Mouse (Mus musculus) limb, embryonic 14.5 days (tissue): ENCODE results near the gene Lonp2. TPM values are rescaled to one million over a fixed set of nuclear protein-coding genes. Genes with fewer than 3 reads are reported as not detected.

Experiments used
- ATAC-seq: fragments of 200-750 bp; cut with Nextera tagmentation; 2 replicates; pipeline ENCODE4 v1.8.0; 2017; ENCODE audit warnings: low read depth, moderate number of reproducible peaks, moderate TSS enrichment; ENCODE audit not compliant: low FRiP score
- DNase-seq: peaks from one replicate; pipeline ENCODE4 v3.0.0-alpha.2; 2015; ENCODE audit warnings: low spot score
- H3K27ac ChIP-seq: fragments of 300-500 bp; sonication (generic); replicated peaks from 2 replicates; pipeline ENCODE4 v1.5.1; 2014; ENCODE audit warnings: low read depth, mild to moderate bottlenecking, low read length, moderate library complexity, mixed read lengths
- H3K27me3 ChIP-seq: fragments of 300-500 bp; sonication (generic); 2 replicates; pipeline ENCODE4 v1.6.1; 2014; ENCODE audit warnings: low read length, mixed read lengths; ENCODE audit not compliant: control insufficient read depth, insufficient read depth
- H3K36me3 ChIP-seq: fragments of 300-500 bp; sonication (generic); 2 replicates; pipeline ENCODE4 v1.6.1; 2014; ENCODE audit warnings: mild to moderate bottlenecking, low read length, moderate library complexity, mixed read lengths; ENCODE audit not compliant: control insufficient read depth, insufficient read depth
- H3K4me1 ChIP-seq: fragments of 300-500 bp; sonication (generic); 2 replicates; pipeline ENCODE4 v1.6.1; 2014; ENCODE audit warnings: antibody characterized with exemption, low read length, mixed read lengths; ENCODE audit not compliant: control insufficient read depth, insufficient read depth
- H3K4me2 ChIP-seq: fragments of 300-500 bp; sonication (generic); replicated peaks from 2 replicates; pipeline ENCODE4 v1.6.1; 2014; ENCODE audit warnings: low read depth, mild to moderate bottlenecking, low read length, moderate library complexity; ENCODE audit not compliant: severe bottlenecking
- H3K4me3 ChIP-seq: fragments of 300-500 bp; sonication (generic); replicated peaks from 2 replicates; pipeline ENCODE4 v1.5.1; 2014; ENCODE audit warnings: low read length
- H3K9ac ChIP-seq: fragments of 300-500 bp; sonication (generic); 2 replicates; pipeline ENCODE4 v1.6.1; 2014; ENCODE audit warnings: mild to moderate bottlenecking, low read depth, low read length, moderate library complexity; ENCODE audit not compliant: severe bottlenecking
- H3K9me3 ChIP-seq: fragments of 300-500 bp; sonication (generic); 2 replicates; pipeline ENCODE4 v1.6.1; 2016; ENCODE audit warnings: low read length; ENCODE audit not compliant: control insufficient read depth
- POLR2A ChIP-seq: fragments of 200-500 bp; IDR thresholded peaks from 2 replicates; pipeline ENCODE4 v1.8.0; 2012; ENCODE audit warnings: inconsistent platforms, mild to moderate bottlenecking, moderate library complexity, borderline replicate concordance; ENCODE audit not compliant: insufficient read depth, insufficient read length; ENCODE audit errors: extremely low read depth
- WGBS: fragments of 180-500 bp; shearing (Covaris S2); extraction: QIAGEN DNeasy Blood & Tissue Kit; methylation state at CpG from one replicate; pipeline ENCODE4 v1.1.7; 2014; 5-methylcytosine and 5-hydroxymethylcytosine counted together
- polyA plus RNA-seq, 2 experiments: library from polyadenylated mRNA; depleted of rRNA in 1 of 2; stranded (reverse) in 1 of 2; unstranded in 1 of 2; fragments of >200 nt; fragmentation: Nextera tagmentation in 1 of 2; extraction: Ambion mirVana in 1 of 2; gene quantifications; 2 replicates each; pipeline versions ENCODE4 v1.2.1 to v1.2.3; 2012 to 2014

Gene Lonp2
- polyA plus RNA-seq (2012; rRNA removed) (27.6 and 31.8 TPM in 2 replicates), polyA plus RNA-seq (2014; fragmentation: Nextera tagmentation; extraction: Ambion mirVana) (53.4 and 54.1 TPM in 2 replicates)

- peak within 1 kb of the TSS; percentile 68 for H3K27ac ChIP-seq
- 0 out of 2 replicates have a peak, but pooled peaks have one; percentile 53 for TF ChIP-seq POLR2A
- ATAC-seq (peak; percentile 100), DNase-seq (peak; percentile 96)
- H3K4me2 ChIP-seq = peak within 1 kb of the TSS; percentile 80
- no peaks in the 10 kb centered on the region for H3K9me3 ChIP-seq
- peak within 1 kb of the TSS; percentile 69 for H3K9ac ChIP-seq
- no peaks in the 10 kb centered on the region for H3K36me3 ChIP-seq
- WGBS = under 1% methylated on average over 59 of the region's 62 CpGs
- peaks cover 8% of the 10 kb centered on the region for H3K4me1 ChIP-seq
- peak within 1 kb of the TSS; percentile 89 for H3K4me3 ChIP-seq
- no peaks in the 10 kb centered on the region for H3K27me3 ChIP-seq
Measured at GRCm38 (mm10) chr8:86623911-86624731, at the start of gene Lonp2. Gene Lonp2 (plus strand): TSS chr8:86624043.

DNA sequence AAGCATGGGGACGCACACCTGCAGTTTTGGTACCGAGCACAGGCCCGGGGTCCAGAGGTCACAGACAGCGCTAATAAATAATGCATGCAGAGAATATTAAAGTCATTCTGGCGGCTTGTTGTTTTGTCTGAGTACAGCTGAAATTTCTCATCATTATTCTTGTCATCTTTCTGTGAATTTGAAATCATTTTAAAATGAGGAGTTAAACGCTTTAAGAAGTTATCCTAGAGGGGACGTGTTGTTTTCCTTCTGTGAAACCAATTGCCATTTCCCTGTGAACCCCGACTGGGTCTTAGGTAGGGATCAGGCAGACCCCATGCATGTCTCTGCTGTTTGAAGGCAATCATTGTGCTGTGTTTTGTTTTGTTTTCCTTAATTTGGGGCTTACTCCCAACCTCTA, 46.3 kb upstream of the Lonp2 start:
- DNase-seq (no peak), ATAC-seq (no peak)
- H3K36me3 ChIP-seq = no peaks in the 10 kb centered on the region
- no peak overlapping the region for H3K9ac ChIP-seq
- no peak overlapping the region for H3K27ac ChIP-seq
- 73% methylated on average over 8 of the region's 8 CpGs for WGBS
- H3K4me3 ChIP-seq = no peak overlapping the region
- H3K4me1 ChIP-seq = peaks cover 8% of the 10 kb centered on the region; the same call in 1 of the 2 replicates
- TF ChIP-seq POLR2A = no peak
- no peaks in the 10 kb centered on the region for H3K9me3 ChIP-seq
- no peaks in the 10 kb centered on the region for H3K27me3 ChIP-seq
- H3K4me2 ChIP-seq = no peak overlapping the region

- TF ChIP-seq POLR2A = no peak
- 30% methylated on average over 9 of the region's 9 CpGs for WGBS
- DNase-seq (no peak), ATAC-seq (no peak)
- Histone ChIP-seq H3K9me3 (no peaks in the 10 kb centered on the region), H3K27me3 (no peaks in the 10 kb centered on the region), H3K4me2 (no peak overlapping the region), H3K4me3 (no peak overlapping the region), H3K4me1 (peaks cover 8% of the 10 kb centered on the region; the same call in 1 of the 2 replicates), H3K27ac (no peak overlapping the region), H3K36me3 (no peaks in the 10 kb centered on the region), H3K9ac (no peak overlapping the region)
Measured at GRCm38 (mm10) chr8:86578076-86578475, 45.8 kb upstream of the Lonp2 start.

DNA sequence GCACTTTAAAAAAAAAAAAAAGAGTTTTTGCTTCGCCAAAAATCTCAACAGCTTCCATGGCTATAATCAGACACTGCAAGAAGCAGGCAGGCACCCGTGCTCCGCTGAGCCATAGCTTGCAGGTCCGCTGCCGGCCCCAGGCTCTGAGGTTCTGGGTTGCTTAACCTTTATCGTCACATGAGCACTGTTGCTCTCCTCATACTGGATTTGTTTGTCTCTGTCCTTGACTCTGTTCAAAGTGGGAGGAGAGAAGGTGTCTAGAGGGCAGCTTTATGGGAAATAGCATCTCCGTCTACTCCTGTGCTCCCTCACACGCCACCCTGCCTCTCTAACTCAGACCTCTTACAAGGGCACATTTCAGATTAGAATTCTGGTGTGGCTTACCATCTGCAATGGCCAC, 45.1 kb upstream of the Lonp2 start:
- no peaks in the 10 kb centered on the region for H3K27me3 ChIP-seq
- WGBS = 65% methylated on average over 8 of the region's 8 CpGs
- DNase-seq = no peak
- no peak for ATAC-seq
- no peaks in the 10 kb centered on the region for H3K9me3 ChIP-seq
- H3K4me1 ChIP-seq = peaks cover 8% of the 10 kb centered on the region; the same call in 1 of the 2 replicates
- no peak overlapping the region for H3K4me3 ChIP-seq
- no peak overlapping the region for H3K9ac ChIP-seq
- no peak for TF ChIP-seq POLR2A
- no peak overlapping the region for H3K4me2 ChIP-seq
- H3K36me3 ChIP-seq = no peaks in the 10 kb centered on the region
- no peak overlapping the region for H3K27ac ChIP-seq

GRCm38 (mm10) chr8:86580458-86580857, 43.4 kb upstream of the Lonp2 start, which contains the start of gene Abcc12:
Gene Abcc12 (minus strand): TSS chr8:86580686.
- Histone ChIP-seq H3K4me2 (no peak within 1 kb of the TSS), H3K4me1 (peaks cover 8% of the 10 kb centered on the region; the same call in 1 of the 2 replicates), H3K36me3 (no peaks in the 10 kb centered on the region), H3K9ac (no peak within 1 kb of the TSS), H3K27me3 (no peaks in the 10 kb centered on the region), H3K4me3 (no peak within 1 kb of the TSS), H3K9me3 (no peaks in the 10 kb centered on the region), H3K27ac (no peak within 1 kb of the TSS)
- ATAC-seq (no peak), DNase-seq (no peak)
- TF ChIP-seq POLR2A = no peak
